In the genomic region with DNA sequence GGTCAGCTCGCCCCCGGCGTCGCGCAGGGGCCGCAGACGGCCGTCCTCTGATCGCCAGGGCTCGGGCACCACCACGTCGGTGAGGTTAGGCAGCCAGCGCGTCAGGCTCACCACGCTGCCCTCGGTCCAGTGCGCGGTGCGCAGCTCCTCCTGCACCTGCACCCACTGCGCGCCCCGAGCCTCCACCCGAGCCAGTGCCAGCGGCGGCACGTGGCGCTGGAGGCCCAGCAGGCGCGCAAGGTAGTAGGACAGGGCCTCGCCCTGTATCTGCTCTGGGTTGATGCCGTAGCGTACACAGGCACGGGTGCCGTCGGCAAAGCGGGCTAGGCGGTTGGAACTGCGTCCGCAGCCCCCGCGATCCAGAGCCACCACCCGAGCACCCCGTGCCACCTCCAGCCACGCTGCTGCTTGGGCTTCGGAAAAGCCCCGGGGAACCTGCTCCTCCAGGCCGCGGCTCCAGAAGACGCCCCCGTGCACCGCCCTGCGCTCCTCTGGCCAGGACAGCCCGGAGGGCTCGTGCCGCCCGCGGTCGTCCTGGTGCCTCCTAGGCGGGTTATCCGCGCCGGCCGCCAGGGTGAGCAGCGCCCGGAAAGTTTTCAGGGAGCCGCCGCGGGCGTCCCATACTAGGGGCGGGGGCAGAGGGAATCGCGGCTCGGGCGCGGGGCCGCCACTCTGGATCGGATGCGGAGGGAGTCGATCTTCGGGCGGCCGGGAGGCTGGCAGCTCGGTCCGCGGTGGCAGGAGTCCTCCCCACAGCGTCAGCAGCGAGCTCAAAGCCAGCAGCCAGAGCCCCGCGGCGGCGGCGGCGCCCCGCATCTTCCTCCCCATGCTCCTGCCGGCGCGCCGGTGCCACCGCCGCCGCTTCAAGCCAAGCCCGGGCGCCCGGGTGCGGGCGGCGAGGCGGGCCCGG, we compare ENCODE assay signal across 8 mouse cellular contexts. TPM values are rescaled to one million over a fixed set of nuclear protein-coding genes. Genes with fewer than 3 reads are reported as not detected.
DNase-seq lines count a peak whose midpoint lies in the region; ATAC-seq and TF ChIP-seq lines count a peak whose summit lies in the region.

No protein-coding gene starts in this region.

- H3K9me3 ChIP-seq in hindbrain, embryonic 13.5 days: 0 out of 2 replicates have a peak, but pooled peaks cover 3% of the 10 kb centered on the region

- peaks cover 8% of the 10 kb centered on the region; the same call in 1 of the 2 replicates for H3K36me3 ChIP-seq in hindbrain, embryonic 13.5 days
- no peaks in the 10 kb centered on the region for H3K36me3 ChIP-seq in small intestine, adult 2 months (ENCODE audit: control insufficient read depth, insufficient read depth, low read length)

- peak; percentile 72 for DNase-seq in R1 (ENCODE audit: low read depth, low spot score)
- DNase-seq in cerebellum, adult 9-10 months: peak; percentile 49
- peak; percentile 21 to 50 for DNase-seq in frontal cortex, postnatal 10 days (ENCODE audit: low spot score in 2 of 2)
- DNase-seq in layer of hippocampus, postnatal 36 days: peak; percentile 66 to 70

- H3K4me1 ChIP-seq in hindbrain, embryonic 13.5 days (replicated peaks): peaks cover 25% of the 10 kb centered on the region
- H3K4me1 ChIP-seq in small intestine, adult 2 months (ENCODE audit: control insufficient read depth, insufficient read depth, insufficient read length, low read length): 0 out of 2 replicates have a peak, but pooled peaks cover 6% of the 10 kb centered on the region

- H3K9ac ChIP-seq in hindbrain, embryonic 13.5 days: peak overlapping the region; percentile 96

- no peak for TF ChIP-seq POLR2A in small intestine, adult 2 months (IDR thresholded peaks at IDR 0.05; ENCODE audit: low read depth, low read length)

- peak overlapping the region; percentile 91 for H3K4me3 ChIP-seq in hindbrain, embryonic 13.5 days
- H3K4me3 ChIP-seq in small intestine, adult 2 months (ENCODE audit: low read depth, low read length): peak overlapping the region; percentile 59

- no peak for TF ChIP-seq CTCF in small intestine, adult 2 months (IDR thresholded peaks at IDR 0.05; ENCODE audit: extremely low read depth, insufficient read length, insufficient replicate concordance, low read depth, low read length)

- ATAC-seq in hindbrain, embryonic 13.5 days (ENCODE audit: low FRiP score): peak; percentile 52
- ATAC-seq in megakaryocyte progenitor cell, adult 5-6 weeks (replicated peaks; ENCODE audit: poor library complexity): peak; percentile 15; the same call in 1 of the 2 replicates
- ATAC-seq in erythroid progenitor cell, adult 5-6 weeks (replicated peaks; ENCODE audit: low FRiP score, poor library complexity, severe bottlenecking): no peak

- under 1% methylated on average over 104 of the region's 109 CpGs for WGBS in hindbrain, embryonic 13.5 days
- WGBS in small intestine, adult 2 months: 1% methylated on average over 109 of the region's 109 CpGs

- 0 out of 2 replicates have a peak, but pooled peaks cover 3% of the 10 kb centered on the region for H3K27me3 ChIP-seq in hindbrain, embryonic 13.5 days
- peaks cover 30% of the 10 kb centered on the region for H3K27me3 ChIP-seq in small intestine, adult 2 months (ENCODE audit: control insufficient read depth, insufficient read depth, low read length)

- H3K27ac ChIP-seq in hindbrain, embryonic 13.5 days: peak overlapping the region; percentile 97
- no peak overlapping the region for H3K27ac ChIP-seq in small intestine, adult 2 months (ENCODE audit: insufficient read depth, low read depth, low read length)

- peak overlapping the region; percentile 70 for H3K4me2 ChIP-seq in hindbrain, embryonic 13.5 days

RNA-seq across cellular contexts. Expression of gene Fjx1, which starts 1.3 kb away (rescaled TPM):
- polyA plus RNA-seq in hindbrain, embryonic 13.5 days (2015; fragmentation: Nextera tagmentation; extraction: Ambion mirVana): 28.9 and 32.9 TPM in 2 replicates
- total RNA-seq in layer of hippocampus, postnatal 36 days (2021): 10 to 100 TPM; 52.3 to 53.7 TPM
- total RNA-seq in megakaryocyte progenitor cell, adult 5-6 weeks (2015): 0.05 and 0.07 TPM in 2 replicates
- total RNA-seq in megakaryocyte progenitor cell, adult 5-6 weeks (2017): not detected in 2 replicates
- 1.0 and 1.3 TPM in 2 replicates for polyA plus RNA-seq in small intestine, adult 2 months (2012; rRNA removed)
- not detected in 2 replicates for total RNA-seq in erythroid progenitor cell, adult 5-6 weeks (2015; ENCODE audit: low replicate concordance)
- total RNA-seq in erythroid progenitor cell, adult 5-6 weeks (2017; ENCODE audit: low replicate concordance): not detected in 2 replicates

RNA-seq across cellular contexts. Expression of gene Trim44, which starts 43.4 kb away (rescaled TPM):
- 44.2 and 47.7 TPM in 2 replicates for polyA plus RNA-seq in hindbrain, embryonic 13.5 days (2015; fragmentation: Nextera tagmentation; extraction: Ambion mirVana)
- 100 to 1,000 TPM; 169 to 173 TPM for total RNA-seq in layer of hippocampus, postnatal 36 days (2021)
- total RNA-seq in megakaryocyte progenitor cell, adult 5-6 weeks (2015): 27.8 and 31.6 TPM in 2 replicates
- total RNA-seq in megakaryocyte progenitor cell, adult 5-6 weeks (2017): 35.6 and 40.8 TPM in 2 replicates
- polyA plus RNA-seq in small intestine, adult 2 months (2012; rRNA removed): 4.1 and 4.2 TPM in 2 replicates
- 25.2 and 26.3 TPM in 2 replicates for total RNA-seq in erythroid progenitor cell, adult 5-6 weeks (2015; ENCODE audit: low replicate concordance)
- total RNA-seq in erythroid progenitor cell, adult 5-6 weeks (2017; ENCODE audit: low replicate concordance): 21.8 and 23.6 TPM in 2 replicates

Comparison
In these comparisons a context has a peak if more than half of its experiments do, and no peak if none do; other contexts are left out.
1. RNA of gene Fjx1, which starts 1.3 kb away (total RNA-seq): 52.3 to 53.7 TPM in layer of hippocampus, postnatal 36 days; 0.05 to 0.07 TPM in megakaryocyte progenitor cell, adult 5-6 weeks and not detected in erythroid progenitor cell, adult 5-6 weeks; every median in the first group is over 10 times any median in the second.
2. RNA of gene Trim44, which starts 43.4 kb away (total RNA-seq): 169 to 173 TPM in layer of hippocampus, postnatal 36 days; 27.8 to 40.8 TPM in megakaryocyte progenitor cell, adult 5-6 weeks and 21.8 to 26.3 TPM in erythroid progenitor cell, adult 5-6 weeks; every median in the first group is over 4 times any median in the second.
3. Peak in every context shown above with its lines, with median percentiles within 50 percentile points of each other: DNase-seq.